Mouse (Mus musculus): Measurements from ENCODE around the gene Kcnt1. TPM values are rescaled to one million over a fixed set of nuclear protein-coding genes. Genes with fewer than 3 reads are reported as not detected.

Gene Kcnt1
- total and polyA plus RNA-seq, 3 experiments: 0.04 TPM; not detected in 2

DNA sequence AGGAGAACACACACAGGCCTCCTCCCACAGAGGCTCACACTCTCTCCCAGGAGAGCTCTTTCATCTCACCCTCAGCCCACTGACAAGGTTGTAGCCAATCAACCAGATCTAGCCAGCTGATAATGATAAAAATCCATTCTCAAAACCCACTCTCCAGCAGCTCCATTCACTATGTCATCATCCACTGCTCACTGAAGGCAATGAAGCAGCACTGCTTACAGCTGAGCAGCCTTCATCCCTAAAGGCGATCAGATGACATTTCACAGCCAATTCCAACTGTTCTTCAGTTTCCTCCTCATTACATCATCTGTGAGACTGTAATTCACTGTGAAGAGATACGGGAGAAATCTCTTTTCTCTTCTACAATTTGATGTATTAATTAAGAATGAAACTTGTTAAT is 80.3 kb downstream of the Kcnt1 start:
- Histone ChIP-seq H3K4me2 (ENCODE audit: insufficient read depth, low read depth, poor library complexity, severe bottlenecking) (no peak overlapping the region), H3K4me3 (replicated peaks in 1 of 3; ENCODE audit: low read depth in 2 of 3, low read length in 2 of 3, poor library complexity in 1 of 3) (no peak overlapping the region), H3K27me3 (replicated peaks) (no peaks in the 10 kb centered on the region), H3K9me3 (replicated peaks; ENCODE audit: low read length) (no peaks in the 10 kb centered on the region), H3K79me2 (replicated peaks; ENCODE audit: control insufficient read depth, extremely low read depth, insufficient read depth, poor library complexity, severe bottlenecking) (no peaks in the 10 kb centered on the region), H3K4me1 (ENCODE audit: control insufficient read depth in 1 of 2, insufficient read depth in 2 of 2) (peaks cover 3 to 25% of the 10 kb centered on the region in 2 experiments; a peak in 3 of 4 replicates), H3K27ac (ENCODE audit: insufficient read depth, low read depth) (no peak overlapping the region), H3K36me3 (replicated peaks in 1 of 2; ENCODE audit: control insufficient read depth in 1 of 2, insufficient read depth in 1 of 2, low read length in 1 of 2) (peaks cover 52 to 83% of the 10 kb centered on the region in 2 experiments), H3K9ac (ENCODE audit: insufficient read depth, low read depth) (no peak overlapping the region)
- DNase-seq (ENCODE audit: extremely low read depth): no peak
- no peak for TF ChIP-seq NELFE (IDR thresholded peaks at IDR 0.05; ENCODE audit: low read depth, low read length)
- TF ChIP-seq PAX5 (IDR thresholded peaks at IDR 0.05; ENCODE audit: low read length): no peak
- dilution Hi-C loops (cut with MboI; ENCODE audit: extremely low pct_ligation_motif_present, extremely low pct_unique_long_range_greater_than_20kb, low sequenced_read_pairs): no loop called here
- in situ Hi-C loops (cut with MboI; ENCODE audit: low pct_ligation_motif_present, low pct_unique_long_range_greater_than_20kb, low sequenced_read_pairs): no loop called here

DNA sequence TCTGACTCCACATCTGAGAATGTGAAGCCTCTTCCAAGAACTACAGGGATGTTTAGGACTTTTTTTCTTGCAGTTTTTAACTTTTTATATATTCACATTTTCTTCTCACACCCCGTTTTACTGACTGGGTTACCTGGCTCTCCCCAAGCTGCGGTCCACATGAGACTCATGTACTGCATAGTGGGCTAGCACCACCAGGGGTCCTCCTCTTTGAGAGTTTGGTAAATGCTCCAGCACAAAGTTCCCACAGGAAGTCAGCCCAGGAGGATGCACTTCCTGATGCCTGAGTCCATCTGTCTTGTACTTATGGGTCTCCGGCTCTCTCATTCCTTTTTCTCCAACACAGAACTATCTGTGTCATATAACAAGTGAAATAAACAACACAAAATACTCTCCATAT is 84.4 kb downstream of the Kcnt1 start:
- no peak for DNase-seq (ENCODE audit: extremely low read depth)
- peaks cover 8 to 54% of the 10 kb centered on the region in 2 experiments for H3K4me1 ChIP-seq (ENCODE audit: control insufficient read depth in 1 of 2, insufficient read depth in 2 of 2)
- no peaks in the 10 kb centered on the region; the same call in none of the 2 replicates for H3K79me2 ChIP-seq (replicated peaks; ENCODE audit: control insufficient read depth, extremely low read depth, insufficient read depth, poor library complexity, severe bottlenecking)
- H3K27me3 ChIP-seq (replicated peaks): no peaks in the 10 kb centered on the region
- no peak overlapping the region for H3K4me2 ChIP-seq (ENCODE audit: insufficient read depth, low read depth, poor library complexity, severe bottlenecking)
- peaks cover 40 to 75% of the 10 kb centered on the region in 2 experiments for H3K36me3 ChIP-seq (replicated peaks in 1 of 2; ENCODE audit: control insufficient read depth in 1 of 2, insufficient read depth in 1 of 2, low read length in 1 of 2)
- in situ Hi-C loops (cut with MboI; ENCODE audit: low pct_ligation_motif_present, low pct_unique_long_range_greater_than_20kb, low sequenced_read_pairs) (no loop called here), dilution Hi-C loops (cut with MboI; ENCODE audit: extremely low pct_ligation_motif_present, extremely low pct_unique_long_range_greater_than_20kb, low sequenced_read_pairs) (no loop called here)
- no peak overlapping the region for H3K27ac ChIP-seq (ENCODE audit: insufficient read depth, low read depth)
- H3K9ac ChIP-seq (ENCODE audit: insufficient read depth, low read depth): no peak overlapping the region
- TF ChIP-seq E2F4 (IDR thresholded peaks at IDR 0.05; ENCODE audit: insufficient replicate concordance, low read depth, low read length) (no peak), CTCF (conservative IDR thresholded peaks at IDR 0.05 in 1 of 2, IDR thresholded peaks at IDR 0.05 in 1 of 2; ENCODE audit: low read depth in 2 of 2, low read length in 2 of 2) (peak in 1 of 2 experiments; percentile 32; a peak in 1 of 4 replicates), ZMIZ1 (IDR thresholded peaks at IDR 0.05; ENCODE audit: low read depth, low read length) (no peak)
- H3K9me3 ChIP-seq (replicated peaks; ENCODE audit: low read length): no peaks in the 10 kb centered on the region
- H3K4me3 ChIP-seq (replicated peaks in 1 of 3; ENCODE audit: low read depth in 2 of 3, low read length in 2 of 3, poor library complexity in 1 of 3): no peak overlapping the region

DNA sequence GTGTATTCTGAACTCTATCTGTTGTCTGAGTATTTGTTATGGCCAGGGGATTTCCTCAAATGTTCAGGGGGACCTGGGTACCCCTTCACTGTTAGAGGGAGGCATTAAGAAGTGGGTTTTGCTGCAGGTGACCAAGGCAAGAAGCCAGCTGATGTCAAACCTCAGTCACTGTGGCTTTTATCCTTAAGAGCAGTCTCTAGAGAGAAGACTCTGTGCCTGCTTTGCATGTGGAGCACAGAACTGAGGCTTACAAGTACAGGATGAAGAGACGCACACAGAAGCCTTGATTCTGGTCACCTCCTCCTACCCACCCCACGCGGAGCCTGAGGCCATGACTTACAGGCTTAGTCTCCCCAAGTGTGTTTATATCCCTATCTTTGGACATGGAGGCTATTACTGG is 85.8 kb downstream of the Kcnt1 start:
- Histone ChIP-seq H3K79me2 (replicated peaks; ENCODE audit: control insufficient read depth, extremely low read depth, insufficient read depth, poor library complexity, severe bottlenecking) (no peaks in the 10 kb centered on the region; the same call in none of the 2 replicates), H3K36me3 (replicated peaks in 1 of 2; ENCODE audit: control insufficient read depth in 1 of 2, insufficient read depth in 1 of 2, low read length in 1 of 2) (peaks cover 32 to 74% of the 10 kb centered on the region in 2 experiments), H3K9ac (ENCODE audit: insufficient read depth, low read depth) (no peak overlapping the region), H3K4me2 (ENCODE audit: insufficient read depth, low read depth, poor library complexity, severe bottlenecking) (0 out of 2 replicates have a peak overlapping the region, but pooled peaks have one; percentile 40), H3K4me3 (replicated peaks in 1 of 3; ENCODE audit: low read depth in 2 of 3, low read length in 2 of 3, poor library complexity in 1 of 3) (no peak overlapping the region), H3K27me3 (replicated peaks) (no peaks in the 10 kb centered on the region), H3K27ac (ENCODE audit: insufficient read depth, low read depth) (no peak overlapping the region), H3K4me1 (ENCODE audit: control insufficient read depth in 1 of 2, insufficient read depth in 2 of 2) (peaks cover 8 to 54% of the 10 kb centered on the region in 2 experiments), H3K9me3 (replicated peaks; ENCODE audit: low read length) (no peaks in the 10 kb centered on the region)
- dilution Hi-C loops (cut with MboI; ENCODE audit: extremely low pct_ligation_motif_present, extremely low pct_unique_long_range_greater_than_20kb, low sequenced_read_pairs): no loop called here
- DNase-seq (ENCODE audit: extremely low read depth): peak; percentile 72
- in situ Hi-C loops (cut with MboI; ENCODE audit: low pct_ligation_motif_present, low pct_unique_long_range_greater_than_20kb, low sequenced_read_pairs): no loop called here
- no peak for TF ChIP-seq PAX5 (IDR thresholded peaks at IDR 0.05; ENCODE audit: low read length)
- TF ChIP-seq EP300 (IDR thresholded peaks at IDR 0.05; ENCODE audit: low read length): peak; percentile 53
- 0 out of 2 replicates have a peak, but pooled peaks have one; percentile 30 for TF ChIP-seq MYC (IDR thresholded peaks at IDR 0.05; ENCODE audit: low read depth, low read length)
- 0 out of 2 replicates have a peak, but pooled peaks have one; percentile 18 for TF ChIP-seq MEF2A (IDR thresholded peaks at IDR 0.05; ENCODE audit: borderline replicate concordance, low read depth, low read length)
- peak; percentile 15; the same call in 1 of the 2 replicates for TF ChIP-seq TCF12 (IDR thresholded peaks at IDR 0.05; ENCODE audit: low read depth, low read length)
- TF ChIP-seq BHLHE40 (IDR thresholded peaks at IDR 0.05; ENCODE audit: low read depth, low read length): peak; percentile 75
- peak; percentile 75 for TF ChIP-seq ETS1 (conservative IDR thresholded peaks at IDR 0.05; ENCODE audit: low read depth, low read length)
- no peak for TF ChIP-seq RCOR1 (conservative IDR thresholded peaks at IDR 0.05; ENCODE audit: low read depth, low read length)

Other genes starting within 250 kb of the Kcnt1 start
- gene Ccdc183, start 246.1 kb upstream of the Kcnt1 start, total RNA-seq (2012; rRNA removed): not detected in 2 replicates
- gene Ccdc183, start 246.1 kb upstream of the Kcnt1 start, total RNA-seq (2014; rRNA removed): not detected in 2 replicates
- 0.13 TPM in 1 of 2 replicates, not detected in the other for gene Ccdc183, start 246.1 kb upstream of the Kcnt1 start, polyA plus RNA-seq (2012; ENCODE audit: insufficient read length, low read depth)
- 8.9 and 11.1 TPM in 2 replicates for gene Tmem141, start 241.7 kb upstream of the Kcnt1 start, total RNA-seq (2012; rRNA removed)
- 6.5 and 7.7 TPM in 2 replicates for gene Tmem141, start 241.7 kb upstream of the Kcnt1 start, total RNA-seq (2014; rRNA removed)
- 5.2 and 6.2 TPM in 2 replicates for gene Tmem141, start 241.7 kb upstream of the Kcnt1 start, polyA plus RNA-seq (2012; ENCODE audit: insufficient read length, low read depth)
- gene Fcna, start 235.7 kb upstream of the Kcnt1 start, total RNA-seq (2012; rRNA removed): not detected in 2 replicates
- not detected in 2 replicates for gene Fcna, start 235.7 kb upstream of the Kcnt1 start, total RNA-seq (2014; rRNA removed)
- gene Fcna, start 235.7 kb upstream of the Kcnt1 start, polyA plus RNA-seq (2012; ENCODE audit: insufficient read length, low read depth): not detected in 2 replicates
- gene Lcn8, start 210.6 kb upstream of the Kcnt1 start, total RNA-seq (2012; rRNA removed): not detected in 2 replicates
- not detected in 2 replicates for gene Lcn8, start 210.6 kb upstream of the Kcnt1 start, total RNA-seq (2014; rRNA removed)
- gene Lcn8, start 210.6 kb upstream of the Kcnt1 start, polyA plus RNA-seq (2012; ENCODE audit: insufficient read length, low read depth): not detected in 2 replicates
- gene Lcn5, start 205.8 kb upstream of the Kcnt1 start, total RNA-seq (2012; rRNA removed): not detected in 2 replicates
- not detected in 2 replicates for gene Lcn5, start 205.8 kb upstream of the Kcnt1 start, total RNA-seq (2014; rRNA removed)
- gene Lcn5, start 205.8 kb upstream of the Kcnt1 start, polyA plus RNA-seq (2012; ENCODE audit: insufficient read length, low read depth): not detected in 2 replicates
- gene Lcn6, start 186.9 kb upstream of the Kcnt1 start, total RNA-seq (2012; rRNA removed): not detected in 2 replicates
- not detected in 2 replicates for gene Lcn6, start 186.9 kb upstream of the Kcnt1 start, total RNA-seq (2014; rRNA removed)
- gene Lcn6, start 186.9 kb upstream of the Kcnt1 start, polyA plus RNA-seq (2012; ENCODE audit: insufficient read length, low read depth): not detected in 2 replicates
- not detected in 2 replicates for gene Lcn10, start 181.0 kb upstream of the Kcnt1 start, total RNA-seq (2012; rRNA removed)
- gene Lcn10, start 181.0 kb upstream of the Kcnt1 start, total RNA-seq (2014; rRNA removed): not detected in 2 replicates
- not detected in 2 replicates for gene Lcn10, start 181.0 kb upstream of the Kcnt1 start, polyA plus RNA-seq (2012; ENCODE audit: insufficient read length, low read depth)
- gene Obp2a, start 163.7 kb upstream of the Kcnt1 start, total RNA-seq (2012; rRNA removed): not detected in 2 replicates
- gene Obp2a, start 163.7 kb upstream of the Kcnt1 start, total RNA-seq (2014; rRNA removed): not detected in 2 replicates
- gene Obp2a, start 163.7 kb upstream of the Kcnt1 start, polyA plus RNA-seq (2012; ENCODE audit: insufficient read length, low read depth): not detected in 2 replicates
- gene Bmyc, start 157.0 kb upstream of the Kcnt1 start, total RNA-seq (2012; rRNA removed): 11.2 and 13.7 TPM in 2 replicates
- gene Bmyc, start 157.0 kb upstream of the Kcnt1 start, total RNA-seq (2014; rRNA removed): 8.2 and 10.8 TPM in 2 replicates
- gene Bmyc, start 157.0 kb upstream of the Kcnt1 start, polyA plus RNA-seq (2012; ENCODE audit: insufficient read length, low read depth): 30.5 and 37.2 TPM in 2 replicates
- not detected in 2 replicates for gene Obp2b, start 126.7 kb upstream of the Kcnt1 start, total RNA-seq (2012; rRNA removed)
- gene Obp2b, start 126.7 kb upstream of the Kcnt1 start, total RNA-seq (2014; rRNA removed): not detected in 2 replicates
- gene Obp2b, start 126.7 kb upstream of the Kcnt1 start, polyA plus RNA-seq (2012; ENCODE audit: insufficient read length, low read depth): not detected in 2 replicates
- not detected in 2 replicates for gene Lcn3, start 98.2 kb upstream of the Kcnt1 start, total RNA-seq (2012; rRNA removed)
- not detected in 2 replicates for gene Lcn3, start 98.2 kb upstream of the Kcnt1 start, total RNA-seq (2014; rRNA removed)
- not detected in 2 replicates for gene Lcn3, start 98.2 kb upstream of the Kcnt1 start, polyA plus RNA-seq (2012; ENCODE audit: insufficient read length, low read depth)
- gene Lcn11, start 86.7 kb upstream of the Kcnt1 start, total RNA-seq (2012; rRNA removed): not detected in 2 replicates
- not detected in 2 replicates for gene Lcn11, start 86.7 kb upstream of the Kcnt1 start, total RNA-seq (2014; rRNA removed)
- gene Lcn11, start 86.7 kb upstream of the Kcnt1 start, polyA plus RNA-seq (2012; ENCODE audit: insufficient read length, low read depth): not detected in 2 replicates
- not detected in 2 replicates for gene Gm13539, start 81.5 kb upstream of the Kcnt1 start, total RNA-seq (2012; rRNA removed)
- not detected in 2 replicates for gene Gm13539, start 81.5 kb upstream of the Kcnt1 start, total RNA-seq (2014; rRNA removed)
- not detected in 2 replicates for gene Gm13539, start 81.5 kb upstream of the Kcnt1 start, polyA plus RNA-seq (2012; ENCODE audit: insufficient read length, low read depth)
- not detected in 2 replicates for gene Glt6d1, start 47.9 kb upstream of the Kcnt1 start, total RNA-seq (2012; rRNA removed)
- gene Glt6d1, start 47.9 kb upstream of the Kcnt1 start, total RNA-seq (2014; rRNA removed): not detected in 2 replicates
- gene Glt6d1, start 47.9 kb upstream of the Kcnt1 start, polyA plus RNA-seq (2012; ENCODE audit: insufficient read length, low read depth): not detected in 2 replicates
- gene Lcn9, start 40.6 kb upstream of the Kcnt1 start, total RNA-seq (2012; rRNA removed): not detected in 2 replicates
- gene Lcn9, start 40.6 kb upstream of the Kcnt1 start, total RNA-seq (2014; rRNA removed): not detected in 2 replicates
- not detected in 2 replicates for gene Lcn9, start 40.6 kb upstream of the Kcnt1 start, polyA plus RNA-seq (2012; ENCODE audit: insufficient read length, low read depth)
- gene Sohlh1, start 16.5 kb upstream of the Kcnt1 start, total RNA-seq (2012; rRNA removed): not detected in 2 replicates
- gene Sohlh1, start 16.5 kb upstream of the Kcnt1 start, total RNA-seq (2014; rRNA removed): not detected in 2 replicates
- not detected in 2 replicates for gene Sohlh1, start 16.5 kb upstream of the Kcnt1 start, polyA plus RNA-seq (2012; ENCODE audit: insufficient read length, low read depth)
- 13.8 and 17.2 TPM in 2 replicates for gene Camsap1, start 119.5 kb downstream of the Kcnt1 start, total RNA-seq (2012; rRNA removed)
- 6.2 and 6.9 TPM in 2 replicates for gene Camsap1, start 119.5 kb downstream of the Kcnt1 start, total RNA-seq (2014; rRNA removed)
- 22.1 and 23.4 TPM in 2 replicates for gene Camsap1, start 119.5 kb downstream of the Kcnt1 start, polyA plus RNA-seq (2012; ENCODE audit: insufficient read length, low read depth)
- gene Ubac1, start 158.0 kb downstream of the Kcnt1 start, total RNA-seq (2012; rRNA removed): 90.0 and 92.0 TPM in 2 replicates
- gene Ubac1, start 158.0 kb downstream of the Kcnt1 start, total RNA-seq (2014; rRNA removed): 80.3 and 80.5 TPM in 2 replicates
- gene Ubac1, start 158.0 kb downstream of the Kcnt1 start, polyA plus RNA-seq (2012; ENCODE audit: insufficient read length, low read depth): 88.9 and 99.7 TPM in 2 replicates

All from CH12.LX (cell line).